Mouse (Mus musculus): ENCODE measurements around the gene Jkamp.

- TF ChIP-seq POLR2A (IDR thresholded peaks at IDR 0.05; ENCODE audit: low read depth, low read length) (no peak), CTCF (IDR thresholded peaks at IDR 0.05; ENCODE audit: borderline replicate concordance, insufficient read depth, low read length) (no peak)
Measured at GRCm38 (mm10) chr12:72115126-72115525, 29.7 kb downstream of the Jkamp start.

All from embryonic fibroblast, embryonic 13.5 days (primary cell).